Mouse (Mus musculus) layer of hippocampus, postnatal 10 days (tissue): ENCODE measurements around the gene 1700021F07Rik. TPM values are rescaled to one million over a fixed set of nuclear protein-coding genes. Genes with fewer than 3 reads are reported as not detected.
A peak's percentile ranks its signal among the peaks of the same experiment; 100 is the strongest.

Source experiments
- DNase-seq, 2 experiments: peaks; one replicate each; pipeline ENCODE4 v3.0.0; 2021; ENCODE audit warnings: low spot score in 2 of 2
- total RNA-seq, 2 experiments: library from RNA; stranded (reverse); gene quantifications; 2 replicates each; pipeline ENCODE4 v1.2.3; 2021

1700021F07Rik gene
- total RNA-seq, 2 experiments from 2014 or later, result not detected

- peak; percentile 87 to 91 for DNase-seq
These were observed 39.6 kb downstream of the 1700021F07Rik start for GRCm38 (mm10) chr2:173561851-173562442.

GRCm38 (mm10) chr2:173563336-173563735 is 41.0 kb downstream of the 1700021F07Rik start:
- no peak for DNase-seq

- no peak for DNase-seq
These were observed 41.8 kb downstream of the 1700021F07Rik start for GRCm38 (mm10) chr2:173564179-173564578.

Other genes with a start within 250 kb of the 1700021F07Rik start
- gene Pmepa1, start 246.1 kb upstream of the 1700021F07Rik start, total RNA-seq, result 10 to 100 TPM; 30.4 to 31.6 TPM
- not detected for gene Ankrd60, start 55.8 kb downstream of the 1700021F07Rik start, total RNA-seq
- 10 to 100 TPM; 22.3 to 24.4 TPM for gene Rab22a, start 137.2 kb downstream of the 1700021F07Rik start, total RNA-seq
- not detected for gene 1700010B08Rik, start 196.8 kb downstream of the 1700021F07Rik start, total RNA-seq
- gene Vapb, start 214.9 kb downstream of the 1700021F07Rik start, total RNA-seq, result 100 to 1,000 TPM in 1 of 2 experiments, 10 to 100 TPM in 1; 96.4 to 101 TPM